Mouse (Mus musculus): Measurements from ENCODE around the gene Cd63.

- TF ChIP-seq CTCF (IDR thresholded peaks at IDR 0.05; ENCODE audit: control insufficient read depth, insufficient read depth, insufficient read length) (no peak), MYOD1 (IDR thresholded peaks at IDR 0.05; ENCODE audit: control insufficient read depth, insufficient read length, low read depth) (no peak), FOSL1 (IDR thresholded peaks at IDR 0.05; ENCODE audit: insufficient read depth, low read length, poor library complexity, severe bottlenecking) (no peak), MAX (IDR thresholded peaks at IDR 0.05) (no peak), CEBPB (IDR thresholded peaks at IDR 0.05; ENCODE audit: low read depth) (no peak), USF1 (IDR thresholded peaks at IDR 0.05; ENCODE audit: low read depth) (no peak)
Measured at GRCm38 (mm10) chr10:128890383-128891295, 10.2 kb upstream of the Cd63 start.
